Mouse (Mus musculus) brain, embryonic 14.5 days (tissue): ENCODE data around the gene Tmem274. TPM values are rescaled to one million over a fixed set of nuclear protein-coding genes. Genes with fewer than 3 reads are reported as not detected.
"Not testable (repeated sequence)": the region's sequence is repeated elsewhere in the genome, so short reads cannot be mapped to it uniquely, and the experiment has no call there.

Experiments used
- DNase-seq: peaks from one replicate; pipeline ENCODE4 v3.0.0-alpha.2; 2011; ENCODE audit warnings: low read depth
- CTCF ChIP-seq: fragments of 200-500 bp; IDR thresholded peaks from 2 replicates; pipeline ENCODE4 v1.5.1; 2012; ENCODE audit warnings: inconsistent platforms, mild to moderate bottlenecking, moderate library complexity, borderline replicate concordance; ENCODE audit not compliant: insufficient read depth, insufficient read length; ENCODE audit errors: extremely low read depth
- POLR2A ChIP-seq: fragments of 200-500 bp; IDR thresholded peaks from 2 replicates; pipeline ENCODE4 v1.6.1; 2012; ENCODE audit warnings: mild to moderate bottlenecking, inconsistent platforms, borderline replicate concordance; ENCODE audit not compliant: poor library complexity, insufficient read depth, insufficient read length, severe bottlenecking; ENCODE audit errors: extremely low read depth
- polyA plus RNA-seq: library from polyadenylated mRNA; depleted of rRNA; stranded (reverse); fragments of >200 nt; gene quantifications from 2 replicates; pipeline ENCODE4 v1.2.3, GENCODE M21; 2012

Tmem274 gene
- polyA plus RNA-seq, 1 experiment: not detected

- TF ChIP-seq CTCF (no peak), POLR2A (no peak)
- no peak for DNase-seq
Observed at GRCm38 (mm10) chr4:149454879-149455278, 22.3 kb upstream of the Tmem274 start, which contains the start of gene Rbp7. Rbp7 (minus strand) TSS chr4:149454978.

- not testable (repeated sequence) for DNase-seq
Observed at GRCm38 (mm10) chr4:149457163-149457562, 20.0 kb upstream of the Tmem274 start.

- TF ChIP-seq POLR2A (no peak), CTCF (no peak)
Observed at GRCm38 (mm10) chr4:149457831-149458430, 19.2 kb upstream of the Tmem274 start.

GRCm38 (mm10) chr4:149458526-149458925 lies 18.7 kb upstream of the Tmem274 start:
- no peak for DNase-seq
- TF ChIP-seq CTCF (no peak), POLR2A (no peak)

More at GRCm38 (mm10) chr4:149457831-149458430, 19.2 kb upstream of the Tmem274 start:
- DNase-seq: no peak

- no peak for TF ChIP-seq CTCF
- no peak for DNase-seq
Observed at GRCm38 (mm10) chr4:149459425-149459824, 17.8 kb upstream of the Tmem274 start.

GRCm38 (mm10) chr4:149460475-149460874 lies 16.7 kb upstream of the Tmem274 start:
- DNase-seq: not testable (repeated sequence)

- peak; percentile 27 for DNase-seq
- TF ChIP-seq POLR2A: no peak
- TF ChIP-seq CTCF: no peak
Observed at GRCm38 (mm10) chr4:149461579-149462304, 15.4 kb upstream of the Tmem274 start.

GRCm38 (mm10) chr4:149462305-149462971 lies 14.7 kb upstream of the Tmem274 start:
- TF ChIP-seq POLR2A (no peak), CTCF (no peak)
- DNase-seq: no peak

GRCm38 (mm10) chr4:149463435-149463950 lies 13.7 kb upstream of the Tmem274 start:
- TF ChIP-seq CTCF (no peak), POLR2A (no peak)
- DNase-seq: no peak

- no peak for DNase-seq
- TF ChIP-seq POLR2A (no peak), CTCF (no peak)
Observed at GRCm38 (mm10) chr4:149469557-149469956, 7.6 kb upstream of the Tmem274 start.

- TF ChIP-seq POLR2A: no peak
- TF ChIP-seq CTCF: no peak
- no peak for DNase-seq
Observed at GRCm38 (mm10) chr4:149475096-149475495, 2.1 kb upstream of the Tmem274 start.

- DNase-seq: no peak
- TF ChIP-seq CTCF (no peak), POLR2A (no peak)
Observed at GRCm38 (mm10) chr4:149484566-149484965, 7.4 kb downstream of the Tmem274 start.
